Mouse (Mus musculus): Measurements from ENCODE around the gene Tmem269. TPM values are rescaled to one million over a fixed set of nuclear protein-coding genes. Genes with fewer than 3 reads are reported as not detected.

The Tmem269 gene
- polyA plus RNA-seq, 1 experiment from 2014 or later = 0.20 TPM

GRCm38 (mm10) chr4:119223696-119224095 is 5.7 kb upstream of the Tmem269 start:
- H3K4me1 ChIP-seq (ENCODE audit: control insufficient read depth, insufficient read depth, low read depth, low read length) = no peaks in the 10 kb centered on the region
- H3K9me3 ChIP-seq (ENCODE audit: control insufficient read depth, low read length) = no peaks in the 10 kb centered on the region
- H3K27me3 ChIP-seq (replicated peaks; ENCODE audit: control insufficient read depth, insufficient read depth, low read length) = no peaks in the 10 kb centered on the region
- H3K4me3 ChIP-seq (ENCODE audit: low read length) = no peak overlapping the region
- H3K36me3 ChIP-seq (ENCODE audit: control insufficient read depth, insufficient read depth, low read length) = peaks cover 23% of the 10 kb centered on the region
- ATAC-seq = no peak
- 86% methylated on average over 1 of the region's 1 CpGs for WGBS
- no peak overlapping the region for H3K9ac ChIP-seq (ENCODE audit: low read depth, low read length)
- H3K27ac ChIP-seq (ENCODE audit: low read depth, low read length) = no peak overlapping the region
- H3K4me2 ChIP-seq (ENCODE audit: low read length) = no peak overlapping the region

- Histone ChIP-seq H3K27ac (ENCODE audit: low read depth, low read length) (no peak overlapping the region), H3K4me1 (ENCODE audit: control insufficient read depth, insufficient read depth, low read depth, low read length) (no peaks in the 10 kb centered on the region), H3K9ac (ENCODE audit: low read depth, low read length) (no peak overlapping the region), H3K9me3 (ENCODE audit: control insufficient read depth, low read length) (no peaks in the 10 kb centered on the region), H3K4me2 (ENCODE audit: low read length) (no peak overlapping the region), H3K36me3 (ENCODE audit: control insufficient read depth, insufficient read depth, low read length) (no peaks in the 10 kb centered on the region), H3K4me3 (ENCODE audit: low read length) (no peak overlapping the region), H3K27me3 (replicated peaks; ENCODE audit: control insufficient read depth, insufficient read depth, low read length) (no peaks in the 10 kb centered on the region)
- 63% methylated on average over 8 of the region's 8 CpGs for WGBS
- ATAC-seq = no peak
These were observed 1.4 kb downstream of the Tmem269 start for GRCm38 (mm10) chr4:119216667-119217066.

DNA sequence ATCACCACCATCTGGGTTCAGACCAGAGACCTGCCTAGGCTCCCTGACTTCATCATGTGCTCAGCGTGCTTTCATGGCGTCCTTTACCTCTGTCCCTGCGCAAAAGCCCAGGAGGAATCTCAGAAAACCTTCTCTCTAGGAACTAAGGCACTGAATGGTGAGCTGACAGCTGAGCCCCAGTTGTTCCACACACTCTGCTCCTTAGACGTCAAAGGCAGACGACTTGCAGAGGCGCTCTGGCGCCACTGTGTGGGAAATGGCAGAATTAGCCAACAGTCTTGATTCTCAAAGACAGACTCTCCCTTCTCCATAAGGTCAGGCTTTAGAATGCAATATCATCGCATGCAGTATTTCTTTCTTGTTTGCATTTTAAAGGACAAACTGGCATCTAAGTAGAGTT is 13.3 kb downstream of the Tmem269 start:
- H3K4me3 ChIP-seq (ENCODE audit: low read length) = no peak overlapping the region
- H3K9ac ChIP-seq (ENCODE audit: low read depth, low read length) = no peak overlapping the region
- H3K36me3 ChIP-seq (ENCODE audit: control insufficient read depth, insufficient read depth, low read length) = peaks cover 6% of the 10 kb centered on the region
- H3K27me3 ChIP-seq (replicated peaks; ENCODE audit: control insufficient read depth, insufficient read depth, low read length) = no peaks in the 10 kb centered on the region
- H3K27ac ChIP-seq (ENCODE audit: low read depth, low read length) = no peak overlapping the region
- peak; percentile 80 for ATAC-seq
- no peaks in the 10 kb centered on the region for H3K4me1 ChIP-seq (ENCODE audit: control insufficient read depth, insufficient read depth, low read depth, low read length)
- H3K9me3 ChIP-seq (ENCODE audit: control insufficient read depth, low read length) = no peaks in the 10 kb centered on the region
- no peak overlapping the region for H3K4me2 ChIP-seq (ENCODE audit: low read length)
- 17% methylated on average over 8 of the region's 8 CpGs for WGBS

- 73% methylated on average over 6 of the region's 6 CpGs for WGBS
- peak overlapping the region; percentile 76; the same call in 1 of the 2 replicates for H3K4me2 ChIP-seq (ENCODE audit: low read length)
These were observed 19.9 kb downstream of the Tmem269 start for GRCm38 (mm10) chr4:119198105-119198504.

GRCm38 (mm10) chr4:119195582-119196320 is 22.3 kb downstream of the Tmem269 start:
- Histone ChIP-seq H3K27me3 (replicated peaks; ENCODE audit: control insufficient read depth, insufficient read depth, low read length) (no peaks in the 10 kb centered on the region), H3K27ac (ENCODE audit: low read depth, low read length) (peak overlapping the region; percentile 86), H3K9ac (ENCODE audit: low read depth, low read length) (peak overlapping the region; percentile 89), H3K4me3 (ENCODE audit: low read length) (peak overlapping the region; percentile 83), H3K4me2 (ENCODE audit: low read length) (peak overlapping the region; percentile 76), H3K9me3 (ENCODE audit: control insufficient read depth, low read length) (no peaks in the 10 kb centered on the region), H3K36me3 (ENCODE audit: control insufficient read depth, insufficient read depth, low read length) (no peaks in the 10 kb centered on the region), H3K4me1 (ENCODE audit: control insufficient read depth, insufficient read depth, low read depth, low read length) (peaks cover 15% of the 10 kb centered on the region)
- 3% methylated on average over 18 of the region's 18 CpGs for WGBS
- no peak for ATAC-seq

More at GRCm38 (mm10) chr4:119198105-119198504, 19.9 kb downstream of the Tmem269 start:
- Histone ChIP-seq H3K27me3 (replicated peaks; ENCODE audit: control insufficient read depth, insufficient read depth, low read length) (no peaks in the 10 kb centered on the region), H3K4me1 (ENCODE audit: control insufficient read depth, insufficient read depth, low read depth, low read length) (peaks cover 15% of the 10 kb centered on the region), H3K9ac (ENCODE audit: low read depth, low read length) (no peak overlapping the region), H3K36me3 (ENCODE audit: control insufficient read depth, insufficient read depth, low read length) (peaks cover 6% of the 10 kb centered on the region), H3K27ac (ENCODE audit: low read depth, low read length) (no peak overlapping the region), H3K4me3 (ENCODE audit: low read length) (no peak overlapping the region), H3K9me3 (ENCODE audit: control insufficient read depth, low read length) (no peaks in the 10 kb centered on the region)
- ATAC-seq = no peak

DNA sequence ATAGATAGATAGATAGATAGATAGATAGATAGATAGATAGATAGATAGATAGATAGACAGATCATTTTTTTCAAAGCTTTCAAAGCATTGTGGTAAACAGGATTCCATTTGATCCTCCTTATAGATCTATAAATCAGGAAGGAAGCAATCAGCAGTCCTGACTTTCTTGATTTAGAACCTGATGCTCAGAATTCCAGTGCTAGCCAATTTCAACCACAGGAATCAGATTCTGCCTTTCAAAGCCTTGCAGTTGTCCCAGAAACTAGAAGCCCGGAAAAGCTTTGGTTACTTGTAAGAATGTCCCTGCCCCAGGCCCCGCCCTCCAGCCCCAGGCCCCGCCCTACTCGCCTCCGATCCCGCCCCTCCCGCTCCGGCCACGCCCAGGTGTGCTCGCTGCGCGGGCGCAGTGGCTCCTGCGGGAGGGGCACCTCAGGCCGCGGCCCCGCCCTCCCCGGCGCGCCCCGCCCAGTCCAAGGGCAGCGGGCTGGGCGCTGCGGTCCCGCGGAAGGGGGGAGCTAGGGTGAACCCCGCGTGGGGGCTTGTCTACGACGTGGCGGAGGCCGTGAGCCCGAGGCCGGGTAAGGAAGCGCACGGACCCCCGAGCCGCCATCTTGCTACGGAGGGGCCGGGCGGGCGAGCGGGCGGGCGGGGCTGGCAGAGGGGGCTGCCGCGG is 23.0 kb downstream of the Tmem269 start, which contains the start of gene Svbp:
Gene Svbp (plus strand): TSS at position 398 of the 673 bp plus-strand sequence.
- H3K4me1 ChIP-seq (ENCODE audit: control insufficient read depth, insufficient read depth, low read depth, low read length) = peaks cover 15% of the 10 kb centered on the region
- peak within 1 kb of the TSS; percentile 83 for H3K4me3 ChIP-seq (ENCODE audit: low read length)
- H3K36me3 ChIP-seq (ENCODE audit: control insufficient read depth, insufficient read depth, low read length) = no peaks in the 10 kb centered on the region
- H3K27ac ChIP-seq (ENCODE audit: low read depth, low read length) = peak within 1 kb of the TSS; percentile 86
- H3K9me3 ChIP-seq (ENCODE audit: control insufficient read depth, low read length) = no peaks in the 10 kb centered on the region
- peak within 1 kb of the TSS; percentile 76 for H3K4me2 ChIP-seq (ENCODE audit: low read length)
- ATAC-seq = peak; percentile 93
- H3K27me3 ChIP-seq (replicated peaks; ENCODE audit: control insufficient read depth, insufficient read depth, low read length) = no peaks in the 10 kb centered on the region
- peak within 1 kb of the TSS; percentile 89 for H3K9ac ChIP-seq (ENCODE audit: low read depth, low read length)
- under 1% methylated on average over 36 of the region's 47 CpGs for WGBS

GRCm38 (mm10) chr4:119192757-119193156 is 25.3 kb downstream of the Tmem269 start:
- no peak overlapping the region for H3K4me2 ChIP-seq (ENCODE audit: low read length)
- H3K9ac ChIP-seq (ENCODE audit: low read depth, low read length) = no peak overlapping the region
- ATAC-seq = no peak
- H3K36me3 ChIP-seq (ENCODE audit: control insufficient read depth, insufficient read depth, low read length) = no peaks in the 10 kb centered on the region
- H3K27ac ChIP-seq (ENCODE audit: low read depth, low read length) = no peak overlapping the region
- H3K4me3 ChIP-seq (ENCODE audit: low read length) = no peak overlapping the region
- H3K4me1 ChIP-seq (ENCODE audit: control insufficient read depth, insufficient read depth, low read depth, low read length) = peaks cover 10% of the 10 kb centered on the region
- no peaks in the 10 kb centered on the region for H3K27me3 ChIP-seq (replicated peaks; ENCODE audit: control insufficient read depth, insufficient read depth, low read length)
- no peaks in the 10 kb centered on the region for H3K9me3 ChIP-seq (ENCODE audit: control insufficient read depth, low read length)
- WGBS = 94% methylated on average over 4 of the region's 4 CpGs

- no peaks in the 10 kb centered on the region for H3K27me3 ChIP-seq (replicated peaks; ENCODE audit: control insufficient read depth, insufficient read depth, low read length)
- no peak overlapping the region for H3K4me3 ChIP-seq (ENCODE audit: low read length)
- whole genome bisulfite sequencing = 76% methylated on average over 3 of the region's 3 CpGs
- H3K4me1 ChIP-seq (ENCODE audit: control insufficient read depth, insufficient read depth, low read depth, low read length) = no peaks in the 10 kb centered on the region; the same call in 1 of the 2 replicates
- no peaks in the 10 kb centered on the region for H3K36me3 ChIP-seq (ENCODE audit: control insufficient read depth, insufficient read depth, low read length)
- no peak overlapping the region for H3K9ac ChIP-seq (ENCODE audit: low read depth, low read length)
- H3K27ac ChIP-seq (ENCODE audit: low read depth, low read length) = no peak overlapping the region
- ATAC-seq = no peak
- H3K4me2 ChIP-seq (ENCODE audit: low read length) = no peak overlapping the region
- no peaks in the 10 kb centered on the region for H3K9me3 ChIP-seq (ENCODE audit: control insufficient read depth, low read length)
These were observed 26.7 kb downstream of the Tmem269 start for GRCm38 (mm10) chr4:119191273-119191672.

DNA sequence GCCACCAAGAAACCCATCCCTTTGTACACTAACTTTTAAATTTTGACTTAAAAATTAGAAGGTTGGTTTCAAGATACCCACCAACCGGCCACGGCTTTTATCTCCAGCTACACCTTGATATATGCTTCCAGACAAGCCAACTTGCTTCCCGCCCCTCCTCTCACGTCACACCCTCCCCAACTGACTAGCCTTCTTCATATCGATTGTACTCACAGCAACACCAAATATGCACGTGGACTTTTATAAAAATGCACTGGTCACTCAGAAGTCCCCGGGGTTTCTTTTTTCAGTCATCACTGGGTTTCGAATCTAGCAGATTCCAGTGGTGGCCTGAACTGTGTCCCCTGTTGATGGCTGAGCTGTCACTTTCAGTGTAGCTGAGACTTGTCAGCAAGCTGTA is 27.4 kb downstream of the Tmem269 start:
- Histone ChIP-seq H3K27ac (ENCODE audit: low read depth, low read length) (no peak overlapping the region), H3K4me1 (ENCODE audit: control insufficient read depth, insufficient read depth, low read depth, low read length) (no peaks in the 10 kb centered on the region), H3K36me3 (ENCODE audit: control insufficient read depth, insufficient read depth, low read length) (no peaks in the 10 kb centered on the region), H3K4me3 (ENCODE audit: low read length) (no peak overlapping the region), H3K4me2 (ENCODE audit: low read length) (no peak overlapping the region), H3K9ac (ENCODE audit: low read depth, low read length) (no peak overlapping the region), H3K27me3 (replicated peaks; ENCODE audit: control insufficient read depth, insufficient read depth, low read length) (no peaks in the 10 kb centered on the region), H3K9me3 (ENCODE audit: control insufficient read depth, low read length) (no peaks in the 10 kb centered on the region)
- WGBS = 85% methylated on average over 8 of the region's 8 CpGs
- no peak for ATAC-seq
